Mouse (Mus musculus): ENCODE results near the gene Mrpl27. TPM values are rescaled to one million over a fixed set of nuclear protein-coding genes. Genes with fewer than 3 reads are reported as not detected.
"Not testable (repeated sequence)": the region's sequence is repeated elsewhere in the genome, so short reads cannot be mapped to it uniquely, and the experiment has no call there.

Gene Mrpl27
- polyA plus RNA-seq, 1 experiment from 2014 or later: 123 TPM

DNA sequence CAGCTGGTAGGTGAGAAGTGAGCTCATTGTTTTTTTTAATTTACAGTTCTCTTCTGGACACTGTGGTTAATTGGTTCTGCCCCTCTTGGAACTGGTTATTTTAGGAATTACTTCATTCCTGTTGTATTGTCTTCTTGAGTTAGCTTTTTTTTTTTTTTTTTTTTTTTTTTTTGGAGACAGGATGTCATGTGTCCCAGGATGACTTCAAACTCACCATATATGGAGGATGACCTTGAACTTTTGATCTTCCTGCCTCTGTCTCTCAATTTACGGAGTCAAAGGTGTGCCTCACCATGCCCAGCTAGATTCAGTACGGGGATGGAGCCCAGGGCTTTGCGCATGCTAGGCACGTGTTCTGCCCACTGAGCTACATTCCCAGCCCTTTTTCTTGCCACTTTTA is 28.1 kb downstream of the Mrpl27 start:
- Histone ChIP-seq H3K9me3 (replicated peaks; ENCODE audit: control insufficient read depth, low read length) (0 out of 2 replicates have a peak, but pooled peaks cover 2% of the 10 kb centered on the region), H3K27ac (ENCODE audit: low read length) (no peak overlapping the region), H3K9ac (ENCODE audit: low read length) (no peak overlapping the region), H3K4me1 (ENCODE audit: control insufficient read depth, insufficient read depth, low read length) (0 out of 2 replicates have a peak, but pooled peaks cover 2% of the 10 kb centered on the region), H3K27me3 (ENCODE audit: control insufficient read depth, insufficient read depth, low read length) (no peaks in the 10 kb centered on the region), H3K4me2 (ENCODE audit: low read depth, low read length) (no peak overlapping the region), H3K4me3 (ENCODE audit: low read length) (no peak overlapping the region), H3K36me3 (ENCODE audit: control insufficient read depth, insufficient read depth) (no peaks in the 10 kb centered on the region)
- ATAC-seq (replicated peaks; ENCODE audit: extremely low read depth, insufficient read depth, low FRiP score): no peak
- 72% methylated on average over 4 of the region's 4 CpGs for WGBS

DNA sequence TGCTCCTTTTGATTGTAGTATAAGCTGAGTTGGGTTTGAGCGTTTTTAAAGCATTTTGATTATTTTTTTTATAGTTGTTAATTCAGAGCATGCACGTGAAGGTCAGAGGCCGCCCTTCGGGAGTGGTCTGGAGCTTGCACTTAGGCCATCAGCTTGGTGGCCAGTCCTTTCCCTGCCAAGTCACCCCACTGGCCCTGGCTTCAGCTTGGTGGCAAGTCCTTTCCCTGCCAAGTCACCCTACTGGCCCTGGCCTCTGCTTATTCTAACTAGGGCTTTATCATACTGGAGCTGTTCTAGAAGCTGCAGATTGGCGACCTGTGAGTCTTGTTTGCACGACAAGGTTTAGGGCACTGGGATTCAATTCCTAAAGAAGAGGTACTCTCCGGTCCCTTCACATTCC is 28.9 kb downstream of the Mrpl27 start:
- WGBS: 74% methylated on average over 7 of the region's 7 CpGs
- Histone ChIP-seq H3K27me3 (ENCODE audit: control insufficient read depth, insufficient read depth, low read length) (no peaks in the 10 kb centered on the region), H3K36me3 (ENCODE audit: control insufficient read depth, insufficient read depth) (no peaks in the 10 kb centered on the region), H3K9me3 (replicated peaks; ENCODE audit: control insufficient read depth, low read length) (0 out of 2 replicates have a peak, but pooled peaks cover 2% of the 10 kb centered on the region), H3K4me3 (ENCODE audit: low read length) (no peak overlapping the region), H3K4me2 (ENCODE audit: low read depth, low read length) (no peak overlapping the region), H3K27ac (ENCODE audit: low read length) (no peak overlapping the region), H3K4me1 (ENCODE audit: control insufficient read depth, insufficient read depth, low read length) (0 out of 2 replicates have a peak, but pooled peaks cover 2% of the 10 kb centered on the region), H3K9ac (ENCODE audit: low read length) (no peak overlapping the region)
- no peak for ATAC-seq (replicated peaks; ENCODE audit: extremely low read depth, insufficient read depth, low FRiP score)

DNA sequence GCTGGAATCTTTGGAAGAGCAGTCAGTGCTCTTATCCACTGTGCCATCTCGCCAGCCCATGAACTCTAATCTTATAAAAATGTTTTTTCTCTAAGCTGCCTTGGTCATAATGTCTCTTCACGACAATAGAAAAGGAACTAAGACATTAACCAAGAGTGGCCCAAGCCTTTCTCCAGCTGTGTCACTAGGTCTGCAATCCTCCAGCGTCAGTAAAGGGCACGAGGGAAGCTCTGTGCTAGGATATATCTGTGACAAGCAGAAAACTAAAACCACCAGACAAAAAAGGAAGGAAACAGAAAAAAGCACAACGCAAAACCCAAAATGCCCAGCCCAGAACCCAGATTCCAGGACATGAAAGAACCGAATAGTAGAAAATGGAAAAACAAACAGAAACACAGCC is 33.6 kb downstream of the Mrpl27 start:
- Histone ChIP-seq H3K4me1 (ENCODE audit: control insufficient read depth, insufficient read depth, low read length) (no peaks in the 10 kb centered on the region), H3K4me2 (ENCODE audit: low read depth, low read length) (no peak overlapping the region), H3K9ac (ENCODE audit: low read length) (no peak overlapping the region), H3K27ac (ENCODE audit: low read length) (no peak overlapping the region), H3K27me3 (ENCODE audit: control insufficient read depth, insufficient read depth, low read length) (no peaks in the 10 kb centered on the region), H3K36me3 (ENCODE audit: control insufficient read depth, insufficient read depth) (no peaks in the 10 kb centered on the region), H3K9me3 (replicated peaks; ENCODE audit: control insufficient read depth, low read length) (no peaks in the 10 kb centered on the region), H3K4me3 (ENCODE audit: low read length) (no peak overlapping the region)
- ATAC-seq (replicated peaks; ENCODE audit: extremely low read depth, insufficient read depth, low FRiP score): no peak
- 61% methylated on average over 6 of the region's 6 CpGs for WGBS

DNA sequence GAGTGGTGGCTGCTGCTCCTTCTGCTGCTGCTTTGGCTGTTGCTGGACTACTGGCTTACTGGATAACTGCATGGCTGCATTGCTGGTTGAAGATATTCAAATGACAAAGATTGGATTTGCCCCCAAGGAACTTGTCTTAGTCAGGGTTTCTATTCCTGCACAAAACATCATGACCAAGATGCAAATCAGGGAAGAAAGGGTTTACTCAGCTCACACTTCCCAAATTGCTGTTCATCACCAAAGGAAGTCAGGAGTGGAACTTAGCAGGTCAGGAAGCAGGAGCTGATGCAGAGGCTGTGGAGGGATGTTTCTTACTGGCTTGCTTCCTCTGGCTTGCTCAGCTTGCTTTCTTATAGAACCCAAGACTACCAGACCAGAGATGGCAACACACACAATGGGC is 38.9 kb downstream of the Mrpl27 start:
- not testable (repeated sequence) for H3K9ac ChIP-seq (ENCODE audit: low read length); H3K27ac ChIP-seq (ENCODE audit: low read length); H3K4me1 ChIP-seq (ENCODE audit: control insufficient read depth, insufficient read depth, low read length); H3K4me3 ChIP-seq (ENCODE audit: low read length); H3K27me3 ChIP-seq (ENCODE audit: control insufficient read depth, insufficient read depth, low read length); H3K9me3 ChIP-seq (replicated peaks; ENCODE audit: control insufficient read depth, low read length); H3K36me3 ChIP-seq (ENCODE audit: control insufficient read depth, insufficient read depth); ATAC-seq (replicated peaks; ENCODE audit: extremely low read depth, insufficient read depth, low FRiP score); H3K4me2 ChIP-seq (ENCODE audit: low read depth, low read length)

DNA sequence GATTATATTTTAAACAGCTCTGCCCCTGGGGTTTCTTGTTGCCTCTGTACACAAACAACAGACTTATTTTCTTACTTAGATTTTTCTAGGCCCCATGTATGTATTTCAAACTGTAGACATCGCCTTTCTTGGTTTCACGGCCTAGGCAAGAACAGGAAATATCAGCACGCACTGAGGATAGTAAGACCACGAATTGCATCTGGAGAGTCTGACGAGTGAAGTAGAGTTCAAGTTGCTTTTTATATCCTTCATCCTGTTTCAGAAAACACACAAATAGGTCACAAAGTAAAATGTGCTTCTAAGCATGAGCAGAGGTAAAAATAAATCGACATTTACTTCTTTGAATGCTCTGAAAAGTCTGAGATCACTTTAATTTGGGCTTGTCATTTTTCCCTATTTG is 41.9 kb downstream of the Mrpl27 start:
- H3K9ac ChIP-seq (ENCODE audit: low read length): no peak overlapping the region
- ATAC-seq (replicated peaks; ENCODE audit: extremely low read depth, insufficient read depth, low FRiP score): no peak
- WGBS: 58% methylated on average over 6 of the region's 6 CpGs

DNA sequence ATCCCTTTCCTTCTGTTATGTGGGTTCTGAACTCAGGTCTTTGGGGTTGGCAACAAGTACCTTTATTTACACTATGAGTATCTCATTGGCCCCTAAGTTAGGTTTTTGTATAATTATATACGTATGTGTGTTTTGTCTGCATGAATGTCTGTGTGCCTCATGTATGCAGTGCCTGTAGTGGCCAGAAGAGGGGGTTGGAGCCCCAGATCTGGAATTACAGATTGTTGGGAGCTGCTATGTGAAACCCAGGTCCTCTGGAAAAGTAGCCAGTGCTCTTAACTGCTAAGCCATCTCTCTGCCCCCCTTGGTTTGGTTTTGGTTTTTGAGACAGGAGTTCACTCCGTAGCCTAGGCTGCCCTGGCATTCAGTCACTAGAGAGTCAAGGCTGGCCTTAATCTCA is 43.6 kb downstream of the Mrpl27 start:
- no peaks in the 10 kb centered on the region for H3K27me3 ChIP-seq (ENCODE audit: control insufficient read depth, insufficient read depth, low read length)
- no peak overlapping the region for H3K4me3 ChIP-seq (ENCODE audit: low read length)
- H3K9ac ChIP-seq (ENCODE audit: low read length): no peak overlapping the region
- H3K9me3 ChIP-seq (replicated peaks; ENCODE audit: control insufficient read depth, low read length): no peaks in the 10 kb centered on the region
- peaks cover 6% of the 10 kb centered on the region; the same call in 1 of the 2 replicates for H3K4me1 ChIP-seq (ENCODE audit: control insufficient read depth, insufficient read depth, low read length)
- 85% methylated on average over 2 of the region's 2 CpGs for WGBS
- H3K4me2 ChIP-seq (ENCODE audit: low read depth, low read length): no peak overlapping the region
- H3K27ac ChIP-seq (ENCODE audit: low read length): no peak overlapping the region
- no peaks in the 10 kb centered on the region for H3K36me3 ChIP-seq (ENCODE audit: control insufficient read depth, insufficient read depth)
- no peak for ATAC-seq (replicated peaks; ENCODE audit: extremely low read depth, insufficient read depth, low FRiP score)

More for the DNA sequence above, 41.9 kb downstream of the Mrpl27 start:
- H3K27ac ChIP-seq (ENCODE audit: low read length): no peak overlapping the region
- H3K4me3 ChIP-seq (ENCODE audit: low read length): no peak overlapping the region
- no peaks in the 10 kb centered on the region for H3K36me3 ChIP-seq (ENCODE audit: control insufficient read depth, insufficient read depth)
- H3K27me3 ChIP-seq (ENCODE audit: control insufficient read depth, insufficient read depth, low read length): no peaks in the 10 kb centered on the region
- no peaks in the 10 kb centered on the region for H3K9me3 ChIP-seq (replicated peaks; ENCODE audit: control insufficient read depth, low read length)
- H3K4me2 ChIP-seq (ENCODE audit: low read depth, low read length): no peak overlapping the region
- H3K4me1 ChIP-seq (ENCODE audit: control insufficient read depth, insufficient read depth, low read length): peaks cover 6% of the 10 kb centered on the region; the same call in 1 of the 2 replicates

DNA sequence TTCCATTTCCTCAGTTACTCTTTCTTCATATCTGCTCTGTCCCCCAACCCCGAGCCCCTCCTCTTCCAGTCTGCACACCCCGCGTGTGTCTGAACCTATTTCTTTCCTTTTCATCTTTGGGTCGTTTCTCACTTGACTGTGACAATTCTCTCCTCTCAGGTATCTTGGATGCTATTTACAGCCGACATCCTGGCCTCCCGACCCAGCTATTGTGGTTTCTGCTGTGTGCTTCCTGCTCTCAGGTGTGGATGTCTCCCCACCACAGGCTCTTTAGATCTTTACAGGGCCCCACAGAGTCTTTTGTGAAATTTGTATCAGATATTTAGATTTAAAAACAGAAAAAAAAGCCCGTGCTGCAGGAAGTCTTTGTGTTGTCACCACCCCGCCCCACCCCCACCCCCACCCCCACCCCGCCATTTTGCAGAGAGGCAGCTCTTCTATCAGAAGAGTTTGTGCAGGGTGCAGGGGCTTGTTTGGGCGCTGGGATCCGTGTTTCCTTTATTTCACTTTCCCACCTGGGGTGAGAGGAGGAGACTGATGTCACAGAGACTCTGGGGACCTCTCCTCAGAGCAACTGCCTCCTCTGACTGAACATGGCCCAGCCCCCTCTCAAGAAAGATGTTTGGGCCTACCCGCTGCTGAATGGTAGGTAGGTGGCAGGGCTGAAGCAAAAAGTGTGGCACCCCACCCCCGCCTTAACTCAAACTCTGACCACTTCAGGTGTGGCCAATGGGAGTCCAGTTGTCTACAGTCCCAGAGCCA is 44.3 kb downstream of the Mrpl27 start:
- H3K9me3 ChIP-seq (replicated peaks; ENCODE audit: control insufficient read depth, low read length): no peaks in the 10 kb centered on the region
- H3K4me2 ChIP-seq (ENCODE audit: low read depth, low read length): no peak overlapping the region
- WGBS: 41% methylated on average over 13 of the region's 13 CpGs
- H3K27me3 ChIP-seq (ENCODE audit: control insufficient read depth, insufficient read depth, low read length): no peaks in the 10 kb centered on the region
- H3K4me1 ChIP-seq (ENCODE audit: control insufficient read depth, insufficient read depth, low read length): peaks cover 6% of the 10 kb centered on the region; the same call in 1 of the 2 replicates
- H3K9ac ChIP-seq (ENCODE audit: low read length): no peak overlapping the region
- H3K4me3 ChIP-seq (ENCODE audit: low read length): no peak overlapping the region
- H3K36me3 ChIP-seq (ENCODE audit: control insufficient read depth, insufficient read depth): no peaks in the 10 kb centered on the region
- H3K27ac ChIP-seq (ENCODE audit: low read length): no peak overlapping the region
- ATAC-seq (replicated peaks; ENCODE audit: extremely low read depth, insufficient read depth, low FRiP score): no peak

DNA sequence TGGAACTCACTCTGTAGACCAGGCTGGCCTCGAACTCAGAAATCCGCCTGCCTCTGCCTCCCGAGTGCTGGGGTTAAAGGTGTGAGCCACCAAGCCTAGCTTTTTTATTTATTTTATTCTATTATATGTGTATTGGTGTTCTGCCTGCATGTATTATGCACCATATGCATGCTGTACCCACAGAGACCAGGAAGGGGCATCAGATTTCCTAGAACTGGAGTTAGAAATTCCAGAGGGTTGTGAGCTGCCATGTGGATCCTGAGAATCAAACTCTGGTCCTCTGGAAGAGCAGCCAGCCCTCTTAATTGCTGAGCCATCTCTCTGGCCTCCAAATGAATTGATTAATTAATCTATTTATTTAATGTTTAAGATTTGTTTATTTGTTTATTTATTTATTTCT is 45.8 kb downstream of the Mrpl27 start:
- Histone ChIP-seq H3K36me3 (ENCODE audit: control insufficient read depth, insufficient read depth) (no peaks in the 10 kb centered on the region), H3K9ac (ENCODE audit: low read length) (no peak overlapping the region), H3K4me3 (ENCODE audit: low read length) (no peak overlapping the region), H3K4me1 (ENCODE audit: control insufficient read depth, insufficient read depth, low read length) (peaks cover 6% of the 10 kb centered on the region; the same call in 1 of the 2 replicates), H3K27ac (ENCODE audit: low read length) (no peak overlapping the region), H3K9me3 (replicated peaks; ENCODE audit: control insufficient read depth, low read length) (no peaks in the 10 kb centered on the region), H3K27me3 (ENCODE audit: control insufficient read depth, insufficient read depth, low read length) (no peaks in the 10 kb centered on the region), H3K4me2 (ENCODE audit: low read depth, low read length) (no peak overlapping the region)
- 97% methylated on average over 3 of the region's 3 CpGs for WGBS
- ATAC-seq (replicated peaks; ENCODE audit: extremely low read depth, insufficient read depth, low FRiP score): no peak

DNA sequence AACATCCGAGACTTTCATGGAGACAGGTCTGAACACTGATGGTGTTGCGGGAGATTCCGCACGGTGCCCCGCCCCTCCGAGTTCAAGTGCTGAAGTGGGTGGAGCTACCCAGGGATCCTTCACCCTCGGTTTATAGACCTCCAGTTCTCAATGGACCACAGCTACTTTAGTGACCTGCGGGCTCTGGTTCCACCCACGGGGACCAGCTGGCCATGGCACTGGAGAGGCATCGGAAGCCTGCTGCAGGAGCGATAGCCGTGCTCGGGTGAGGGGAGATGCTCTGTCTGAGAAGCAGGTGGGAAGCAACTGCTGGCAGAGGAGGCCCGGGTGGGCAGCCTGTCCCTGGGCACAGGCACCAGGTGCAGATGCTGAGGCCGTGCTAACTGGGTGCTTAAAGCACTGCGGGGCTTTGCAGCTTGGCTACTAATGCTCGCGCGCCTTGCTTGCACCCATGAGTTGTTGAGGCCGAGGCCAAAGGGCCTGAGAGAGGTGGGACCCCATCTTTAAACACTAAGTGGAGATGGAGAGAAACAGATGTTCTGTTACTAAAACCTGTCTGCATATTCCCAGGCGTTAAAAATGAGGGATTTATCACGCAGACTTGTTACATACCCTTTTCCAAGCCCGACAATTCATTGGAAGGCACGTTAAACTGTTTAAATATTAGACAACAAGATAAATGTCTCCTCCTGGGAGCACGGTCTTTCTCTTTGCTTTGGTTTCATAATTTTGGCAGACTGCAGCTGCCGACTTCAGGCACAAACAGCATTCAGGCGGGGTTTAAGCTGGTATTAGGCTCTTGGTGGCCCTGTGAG is 48.0 kb downstream of the Mrpl27 start:
- H3K27ac ChIP-seq (ENCODE audit: low read length): no peak overlapping the region
- no peak for ATAC-seq (replicated peaks; ENCODE audit: extremely low read depth, insufficient read depth, low FRiP score)

More for the DNA sequence above, 48.0 kb downstream of the Mrpl27 start:
- no peaks in the 10 kb centered on the region for H3K27me3 ChIP-seq (ENCODE audit: control insufficient read depth, insufficient read depth, low read length)
- H3K9ac ChIP-seq (ENCODE audit: low read length): no peak overlapping the region
- no peaks in the 10 kb centered on the region for H3K9me3 ChIP-seq (replicated peaks; ENCODE audit: control insufficient read depth, low read length)
- peaks cover 6% of the 10 kb centered on the region; the same call in 1 of the 2 replicates for H3K4me1 ChIP-seq (ENCODE audit: control insufficient read depth, insufficient read depth, low read length)
- H3K36me3 ChIP-seq (ENCODE audit: control insufficient read depth, insufficient read depth): no peaks in the 10 kb centered on the region
- no peak overlapping the region for H3K4me3 ChIP-seq (ENCODE audit: low read length)
- WGBS: 58% methylated on average over 27 of the region's 27 CpGs
- H3K4me2 ChIP-seq (ENCODE audit: low read depth, low read length): no peak overlapping the region
